Mouse (Mus musculus) erythroblast, embryonic 14.5 days (primary cell): ENCODE results near the gene Klf7. TPM values are rescaled to one million over a fixed set of nuclear protein-coding genes. Genes with fewer than 3 reads are reported as not detected.

Experiments used
- H3K27me3 ChIP-seq: 2 replicates; pipeline ENCODE4 v1.6.1; 2012; ENCODE audit warnings: inconsistent platforms; ENCODE audit not compliant: control insufficient read depth
- H3K36me3 ChIP-seq: 2 replicates; pipeline ENCODE4 v1.6.1; 2012; ENCODE audit warnings: mild to moderate bottlenecking, inconsistent platforms; ENCODE audit not compliant: control insufficient read depth
- H3K4me1 ChIP-seq: 2 replicates; pipeline ENCODE4 v1.6.1; 2012; ENCODE audit warnings: inconsistent platforms; ENCODE audit not compliant: control insufficient read depth
- H3K4me3 ChIP-seq: replicated peaks from 2 replicates; pipeline ENCODE3; 2012; ENCODE audit warnings: moderate library complexity, mild to moderate bottlenecking, inconsistent platforms
- H3K9me3 ChIP-seq: 2 replicates; pipeline ENCODE4 v1.6.1; 2012; ENCODE audit warnings: low read length, inconsistent platforms, mixed read lengths; ENCODE audit not compliant: control insufficient read depth
- GATA1 ChIP-seq: IDR thresholded peaks from 2 replicates; pipeline ENCODE4 v1.6.1; 2012; ENCODE audit warnings: low read length, inconsistent platforms, mixed read lengths
- TAL1 ChIP-seq: IDR thresholded peaks from 3 replicates; pipeline ENCODE4 v1.6.1; 2012; ENCODE audit warnings: low read length, inconsistent platforms, mixed read lengths
- polyA plus RNA-seq: library from polyadenylated mRNA; stranded (reverse); fragments of >175 nt; gene quantifications from 2 replicates; pipeline ENCODE4 v1.2.3, GENCODE M21; 2012

The Klf7 gene
- polyA plus RNA-seq, 1 experiment, result under 0.01 TPM

DNA sequence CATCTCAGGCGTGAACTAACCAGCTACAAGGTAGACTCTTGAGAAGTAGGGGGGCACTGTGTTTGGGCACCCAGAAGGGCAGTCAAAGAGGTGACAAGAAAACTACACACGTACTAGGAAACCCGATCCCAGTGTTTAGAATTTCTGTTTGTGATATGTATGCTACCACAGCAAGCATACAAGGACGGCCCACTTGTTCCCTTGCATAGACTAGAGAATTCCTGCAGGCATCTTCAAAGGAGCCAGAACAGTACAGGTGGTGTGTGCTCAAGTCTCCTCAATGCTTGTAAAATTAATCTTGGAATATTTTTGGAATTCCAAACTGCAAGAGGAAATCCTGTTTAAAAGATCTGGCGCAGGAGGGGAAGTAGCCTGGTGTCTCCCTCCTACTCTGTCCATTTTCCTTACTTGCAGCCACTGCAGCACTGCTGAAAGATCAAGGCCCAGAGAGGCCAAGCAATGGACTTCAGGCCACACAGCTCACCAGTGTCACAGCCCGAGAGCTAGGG, 102.9 kb downstream of the Klf7 start:
- H3K9me3 ChIP-seq, result no peaks in the 10 kb centered on the region
- H3K36me3 ChIP-seq, result no peaks in the 10 kb centered on the region
- no peaks in the 10 kb centered on the region for H3K4me1 ChIP-seq
- no peak overlapping the region for H3K4me3 ChIP-seq
- TF ChIP-seq TAL1, result no peak
- TF ChIP-seq GATA1, result no peak
- H3K27me3 ChIP-seq, result peaks cover 13% of the 10 kb centered on the region

DNA sequence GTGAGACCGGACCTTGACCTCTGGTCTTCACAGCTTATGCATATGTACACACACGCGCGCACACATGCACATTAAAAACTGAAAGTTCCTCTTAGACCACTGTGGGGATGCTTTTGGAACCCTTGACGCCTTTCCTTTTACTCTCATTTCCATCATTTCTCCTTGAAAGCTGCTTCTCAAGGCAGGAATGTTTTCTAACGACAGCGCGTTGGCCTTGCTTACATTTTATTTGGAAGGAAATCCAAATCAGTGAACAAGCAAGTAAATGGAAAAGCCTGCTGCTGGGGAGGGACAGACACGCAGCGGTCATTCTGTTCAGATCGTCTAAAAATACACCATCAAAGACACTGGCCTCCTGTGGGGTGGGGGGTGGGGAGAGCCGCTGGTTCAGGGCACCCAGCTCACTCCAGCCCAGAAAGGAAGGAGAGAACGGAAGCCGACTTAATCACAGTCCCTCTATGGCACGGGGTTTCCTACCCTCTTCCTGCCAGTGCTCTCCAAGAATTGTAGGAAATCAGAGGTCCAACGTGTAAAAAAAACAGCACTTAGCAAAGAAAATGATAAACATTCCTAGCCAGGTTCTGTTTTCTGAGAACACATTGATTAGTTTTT, 103.5 kb downstream of the Klf7 start:
- no peak for TF ChIP-seq TAL1
- H3K36me3 ChIP-seq, result no peaks in the 10 kb centered on the region

DNA sequence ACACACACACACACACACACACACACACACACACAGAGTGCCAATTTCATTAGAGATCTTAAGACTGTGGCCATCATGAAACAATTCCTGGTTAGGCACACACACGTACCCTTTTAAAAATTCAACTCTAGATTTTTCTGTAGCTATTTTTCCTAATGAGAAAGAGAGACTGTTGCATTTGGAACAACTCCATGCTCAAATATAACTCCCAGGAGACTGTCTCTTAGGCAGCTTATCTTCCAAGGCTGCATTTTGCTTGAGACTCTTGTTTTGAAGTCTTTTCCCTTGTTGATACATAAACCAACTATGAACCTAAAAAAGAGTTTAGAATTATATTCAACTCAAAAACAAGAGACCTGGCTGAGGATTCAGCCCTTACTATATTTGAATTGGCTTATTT, 108.0 kb downstream of the Klf7 start:
- Histone ChIP-seq H3K27me3 (peaks cover 10% of the 10 kb centered on the region), H3K9me3 (peaks cover 2% of the 10 kb centered on the region; the same call in 1 of the 2 replicates), H3K4me1 (no peaks in the 10 kb centered on the region), H3K36me3 (no peaks in the 10 kb centered on the region), H3K4me3 (no peak overlapping the region)
- no peak for TF ChIP-seq TAL1

More for the DNA sequence above, 103.5 kb downstream of the Klf7 start:
- no peaks in the 10 kb centered on the region for H3K4me1 ChIP-seq
- H3K27me3 ChIP-seq, result peaks cover 13% of the 10 kb centered on the region
- H3K4me3 ChIP-seq, result no peak overlapping the region
- no peaks in the 10 kb centered on the region for H3K9me3 ChIP-seq

DNA sequence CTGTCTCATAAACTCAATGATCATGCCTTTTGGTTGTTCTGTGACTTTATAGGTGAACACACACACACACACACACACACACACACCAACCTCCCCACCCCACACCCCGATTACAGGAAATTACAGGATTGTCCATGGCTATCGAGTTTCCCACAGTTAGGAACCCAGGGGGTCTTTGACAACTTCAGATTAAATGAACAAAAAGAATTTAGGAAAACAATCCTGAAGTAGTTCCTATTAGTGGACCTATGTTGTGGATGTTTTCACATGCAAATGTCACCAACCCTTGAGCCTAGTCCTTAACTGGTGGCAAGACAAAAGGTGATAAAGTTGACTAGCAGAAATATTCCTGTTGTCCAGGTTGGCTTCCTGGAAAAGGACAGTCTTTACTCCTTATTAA, 113.1 kb downstream of the Klf7 start:
- H3K4me3 ChIP-seq, result no peak overlapping the region
- TF ChIP-seq GATA1 (no peak), TAL1 (no peak)
- peaks cover 2% of the 10 kb centered on the region; the same call in 1 of the 2 replicates for H3K9me3 ChIP-seq
- no peaks in the 10 kb centered on the region for H3K36me3 ChIP-seq
- no peaks in the 10 kb centered on the region for H3K27me3 ChIP-seq
- no peaks in the 10 kb centered on the region for H3K4me1 ChIP-seq

DNA sequence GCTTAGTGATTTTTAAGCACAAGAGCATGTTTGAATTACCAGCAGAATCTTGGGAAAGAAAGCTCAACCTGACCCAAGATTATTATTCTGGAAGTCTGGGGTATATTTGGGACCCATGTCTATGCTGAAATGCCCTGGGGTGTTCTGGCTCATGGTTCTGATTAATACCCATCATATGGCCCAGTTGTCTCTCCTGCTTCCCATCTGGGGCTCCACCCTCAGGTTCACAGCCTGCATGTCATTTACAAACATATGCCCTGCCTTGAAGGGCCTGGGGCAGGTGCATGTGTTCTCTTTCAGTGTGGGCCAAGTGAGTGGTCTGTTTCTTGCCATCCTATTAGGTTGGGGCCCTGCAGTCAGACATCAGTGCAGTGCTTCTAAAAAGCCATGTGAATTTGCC, 114.1 kb downstream of the Klf7 start:
- no peak for TF ChIP-seq GATA1
- no peak for TF ChIP-seq TAL1
- no peak overlapping the region for H3K4me3 ChIP-seq
- H3K9me3 ChIP-seq, result peaks cover 2% of the 10 kb centered on the region; the same call in 1 of the 2 replicates

DNA sequence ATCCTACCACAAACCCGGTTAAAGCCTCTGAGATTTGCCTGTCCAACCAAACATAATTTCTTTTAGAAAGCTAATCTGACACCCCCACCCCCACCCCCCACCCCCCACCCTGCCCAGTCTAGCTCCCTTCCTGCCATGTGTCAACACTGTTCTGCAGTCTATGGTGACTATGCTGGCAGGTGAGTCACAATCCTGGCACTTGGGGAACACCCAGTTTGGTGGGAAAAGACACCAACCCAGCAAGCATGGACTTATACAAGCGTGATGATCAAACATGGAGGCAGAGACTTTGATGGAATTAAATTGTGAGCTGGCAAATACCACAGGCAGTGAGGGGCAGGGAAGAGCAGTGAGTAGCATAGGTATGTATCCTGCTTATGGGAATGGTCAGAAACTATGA, 116.9 kb downstream of the Klf7 start:
- Histone ChIP-seq H3K4me3 (no peak overlapping the region), H3K9me3 (no peaks in the 10 kb centered on the region), H3K27me3 (no peaks in the 10 kb centered on the region), H3K4me1 (no peaks in the 10 kb centered on the region), H3K36me3 (no peaks in the 10 kb centered on the region)
- no peak for TF ChIP-seq TAL1
- no peak for TF ChIP-seq GATA1

More for the DNA sequence above, 114.1 kb downstream of the Klf7 start:
- H3K27me3 ChIP-seq, result no peaks in the 10 kb centered on the region
- no peaks in the 10 kb centered on the region for H3K36me3 ChIP-seq
- no peaks in the 10 kb centered on the region for H3K4me1 ChIP-seq

DNA sequence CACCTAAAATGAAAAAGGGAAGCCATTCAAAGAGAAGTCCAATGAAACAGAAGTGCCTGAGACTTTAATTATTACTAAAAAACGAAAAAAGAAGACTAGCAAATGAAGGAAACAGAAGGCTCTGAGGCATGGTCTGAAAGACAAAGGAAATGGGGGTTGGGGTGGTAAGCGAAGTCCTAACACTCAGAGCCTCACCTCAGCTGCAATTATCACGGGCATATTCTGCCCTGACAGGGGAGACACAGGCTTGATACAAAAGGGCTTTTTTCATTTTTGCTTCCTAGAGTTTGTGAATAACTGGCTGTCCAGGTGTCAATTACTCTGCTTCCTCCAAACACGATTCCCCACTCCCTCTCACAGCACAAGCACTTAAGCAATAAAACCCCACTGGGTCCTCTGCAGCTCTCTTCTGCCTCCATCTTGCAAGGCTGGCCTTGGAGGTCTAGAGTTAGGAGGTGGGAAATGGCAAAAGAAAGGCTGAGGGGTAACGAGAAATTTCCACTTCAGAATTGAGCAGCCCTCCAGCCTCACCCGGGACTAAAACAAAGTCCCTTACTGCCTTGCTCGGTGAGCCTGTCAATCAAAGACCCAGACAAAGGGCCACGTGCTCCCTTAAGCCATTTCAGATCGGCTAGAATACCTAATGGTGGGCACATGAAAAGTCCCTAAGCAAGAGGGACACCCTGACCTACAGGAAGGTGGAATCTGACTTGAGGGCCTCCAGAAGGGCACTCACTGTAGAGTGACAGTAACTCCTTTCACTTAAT, 118.4 kb downstream of the Klf7 start:
- Histone ChIP-seq H3K4me1 (no peaks in the 10 kb centered on the region), H3K36me3 (no peaks in the 10 kb centered on the region), H3K9me3 (no peaks in the 10 kb centered on the region), H3K4me3 (no peak overlapping the region), H3K27me3 (no peaks in the 10 kb centered on the region)
- TF ChIP-seq GATA1 (no peak), TAL1 (no peak)

DNA sequence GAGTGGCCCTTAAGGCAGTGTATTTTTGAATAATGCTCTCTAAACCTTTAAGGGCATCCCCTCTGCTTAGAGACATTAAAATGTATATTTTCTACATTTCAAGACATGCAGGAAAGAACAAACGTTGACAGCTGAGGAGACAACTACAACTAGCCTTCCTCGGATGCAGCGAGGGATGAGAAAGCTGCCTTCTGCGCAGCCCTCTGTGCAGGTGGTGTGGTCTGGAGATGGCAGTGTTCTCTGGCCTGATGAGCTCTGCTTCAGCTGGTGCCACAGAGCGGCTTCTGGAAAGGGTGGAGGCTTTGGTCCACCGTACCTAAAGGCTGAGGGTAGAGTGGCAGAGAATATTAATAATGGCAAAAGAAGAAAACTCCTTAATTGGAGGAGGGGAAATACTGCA, 120.0 kb downstream of the Klf7 start:
- Histone ChIP-seq H3K27me3 (no peaks in the 10 kb centered on the region), H3K36me3 (no peaks in the 10 kb centered on the region), H3K9me3 (no peaks in the 10 kb centered on the region), H3K4me3 (no peak overlapping the region), H3K4me1 (no peaks in the 10 kb centered on the region)
- TF ChIP-seq TAL1 (no peak), GATA1 (no peak)

DNA sequence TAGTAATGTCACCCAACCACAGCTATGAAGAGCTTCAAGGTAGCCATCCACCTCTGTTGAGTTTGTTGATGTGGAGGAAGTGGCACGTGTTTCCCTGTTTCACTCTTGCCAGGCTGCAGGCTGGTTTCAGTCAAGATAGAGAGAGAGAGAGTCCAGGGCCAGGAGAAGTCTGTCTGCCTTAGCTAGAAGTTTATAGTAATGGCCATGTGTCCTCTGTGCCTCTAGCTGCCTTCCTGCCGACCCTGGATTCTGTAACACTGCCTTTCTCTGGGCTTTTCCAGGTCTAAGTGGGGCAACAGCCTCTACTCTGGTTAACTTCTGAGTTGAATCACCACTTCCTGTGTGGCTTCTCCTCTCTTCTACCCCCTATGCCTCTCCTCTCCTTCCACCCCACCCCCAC, 121.5 kb downstream of the Klf7 start:
- Histone ChIP-seq H3K9me3 (no peaks in the 10 kb centered on the region), H3K36me3 (no peaks in the 10 kb centered on the region), H3K4me3 (no peak overlapping the region), H3K27me3 (no peaks in the 10 kb centered on the region), H3K4me1 (no peaks in the 10 kb centered on the region)
- TF ChIP-seq TAL1, result no peak
- no peak for TF ChIP-seq GATA1
